Mouse (Mus musculus): Measurements from ENCODE around the gene Ndufa5.
A peak's percentile ranks its signal among the peaks of the same experiment; 100 is the strongest.

The Ndufa5 gene

DNA sequence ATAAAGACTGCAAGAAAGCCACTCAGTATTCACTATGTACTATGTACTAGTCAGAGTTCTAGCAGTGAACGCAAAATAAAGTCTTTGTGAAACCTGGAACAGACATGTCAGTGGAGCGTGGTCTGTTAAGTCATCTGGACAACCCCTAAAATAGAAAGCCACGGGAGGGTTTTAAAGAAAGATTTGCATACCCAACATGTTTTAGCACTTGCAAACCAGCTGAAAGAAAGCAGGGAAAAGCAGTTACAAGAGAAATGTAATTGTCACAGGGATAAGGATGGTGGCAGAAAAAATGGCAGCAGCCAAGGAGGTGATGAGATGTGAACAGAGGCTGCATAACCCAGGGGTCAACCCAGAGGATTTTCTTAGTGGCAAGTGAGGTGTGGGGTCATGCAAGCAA, 2.1 kb downstream of the Ndufa5 start:
- no peak for DNase-seq (ENCODE audit: low read depth, low spot score)

DNA sequence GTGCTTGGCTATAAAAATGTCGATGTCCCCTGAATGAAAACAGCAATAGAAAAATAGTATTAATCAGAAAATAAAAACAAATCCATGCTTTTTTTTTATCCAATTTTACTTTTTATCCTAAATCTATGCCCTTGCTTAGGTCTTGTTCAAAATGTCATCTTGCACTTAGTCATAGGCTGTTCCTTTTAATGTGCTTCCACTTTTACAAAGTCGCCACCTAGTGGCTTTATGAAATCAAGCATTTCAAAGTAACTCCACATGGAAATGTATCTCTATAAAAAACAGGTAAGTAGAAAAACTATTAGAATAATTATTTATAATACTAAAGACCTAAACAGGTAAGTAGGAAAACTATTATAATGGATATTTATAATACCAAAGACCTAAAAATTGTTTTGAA, 11.6 kb downstream of the Ndufa5 start:
- no peak for DNase-seq (ENCODE audit: low read depth, low spot score)

DNA sequence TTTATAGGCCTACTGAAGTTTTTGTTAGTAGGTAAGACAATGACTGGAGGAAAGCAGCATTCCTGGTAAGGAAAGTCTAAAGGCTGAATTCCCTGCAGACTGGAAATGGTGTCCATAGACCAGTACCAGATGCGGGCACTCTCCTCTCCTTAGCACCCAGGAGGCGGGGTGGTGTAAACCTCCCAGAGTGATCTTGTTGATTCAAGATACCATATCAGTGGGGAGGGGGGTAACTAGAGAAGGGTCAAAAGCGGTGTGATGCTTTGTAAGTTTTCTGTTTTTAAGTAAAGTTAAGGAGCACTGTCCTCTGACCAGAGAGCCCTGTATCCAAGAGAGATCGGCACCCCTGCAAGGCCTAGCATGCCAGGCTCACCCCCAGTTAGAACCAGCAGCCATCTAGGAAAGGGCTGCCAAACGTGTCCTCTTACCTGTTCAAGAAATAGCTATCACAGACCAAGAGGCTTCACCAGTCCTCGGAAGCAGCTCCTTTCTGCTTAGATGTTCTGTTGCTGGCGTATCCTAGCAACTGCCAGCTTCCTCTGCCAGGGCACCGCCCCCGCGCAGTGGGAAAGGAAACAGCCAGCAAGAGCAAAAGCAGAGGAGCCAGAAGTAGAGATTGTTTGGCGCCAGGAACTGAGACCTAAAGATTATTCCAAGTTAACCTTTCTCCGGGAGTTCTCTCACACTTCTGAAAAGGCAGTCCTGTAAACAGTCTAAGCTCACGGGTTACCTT, 13.1 kb downstream of the Ndufa5 start, which contains the start of gene Iqub:
Gene Iqub, minus strand, starts transcription at position 516 of the 733 bp plus-strand sequence.
- DNase-seq (ENCODE audit: low read depth, low spot score), result peak; percentile 60

DNA sequence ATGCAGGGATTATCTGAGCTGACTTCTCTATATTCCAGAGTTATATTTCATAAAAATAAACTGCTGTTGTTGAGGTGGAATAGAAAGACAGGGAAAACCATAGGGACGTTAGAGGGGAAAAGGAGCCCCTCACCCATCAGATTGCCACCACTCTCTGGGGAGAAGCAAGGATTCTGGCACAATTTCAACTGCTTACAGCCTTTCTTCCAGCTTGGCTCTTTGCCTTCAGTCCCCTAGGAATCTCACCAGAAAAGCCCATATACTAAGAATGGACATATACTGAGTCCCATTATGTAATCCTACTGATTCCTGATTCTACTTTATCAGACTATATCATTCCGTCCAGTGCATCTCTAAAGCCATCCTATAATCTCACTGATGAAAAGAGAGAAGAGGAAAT, 23.7 kb downstream of the Ndufa5 start:
- no peak for DNase-seq (ENCODE audit: low read depth, low spot score)

DNA sequence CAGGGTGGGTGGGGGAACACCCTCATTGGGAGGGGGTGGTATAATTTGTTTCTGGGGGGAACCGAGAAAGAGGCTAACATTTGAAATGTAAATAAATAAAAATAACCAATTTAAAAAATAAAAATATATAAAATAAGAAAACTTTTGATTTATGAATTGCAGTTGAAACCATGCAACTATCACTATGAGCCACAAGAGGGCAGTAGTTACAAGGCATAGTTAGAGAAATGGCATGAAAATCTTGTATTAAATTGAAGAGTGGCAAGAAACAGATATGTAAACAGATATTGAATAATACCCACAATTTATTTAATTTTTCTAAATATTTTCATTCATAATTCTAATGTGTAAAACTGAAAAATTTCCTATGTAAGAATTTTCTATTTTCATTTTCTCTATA, 37.5 kb downstream of the Ndufa5 start:
- DNase-seq (ENCODE audit: low read depth, low spot score), result no peak

DNA sequence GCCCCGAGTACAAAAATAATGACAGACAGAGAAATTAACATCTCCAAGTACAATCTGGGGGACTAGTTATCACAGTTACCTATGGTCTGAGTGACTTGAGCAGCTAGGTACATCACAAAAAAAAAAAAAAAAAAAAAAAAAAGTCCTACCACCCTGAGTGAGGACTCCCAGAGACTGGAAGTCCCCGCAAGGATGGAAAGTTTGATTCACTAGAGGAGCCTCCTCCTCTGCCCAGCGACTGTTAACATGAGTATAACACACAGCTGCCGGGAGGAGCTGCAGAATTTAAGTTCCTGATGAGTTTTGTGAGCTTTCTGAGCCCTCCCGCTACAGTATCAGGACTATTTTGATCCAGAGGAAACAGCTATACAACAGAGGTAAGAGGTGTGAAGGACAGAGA, 41.3 kb downstream of the Ndufa5 start:
- DNase-seq (ENCODE audit: low read depth, low spot score), result no peak

DNA sequence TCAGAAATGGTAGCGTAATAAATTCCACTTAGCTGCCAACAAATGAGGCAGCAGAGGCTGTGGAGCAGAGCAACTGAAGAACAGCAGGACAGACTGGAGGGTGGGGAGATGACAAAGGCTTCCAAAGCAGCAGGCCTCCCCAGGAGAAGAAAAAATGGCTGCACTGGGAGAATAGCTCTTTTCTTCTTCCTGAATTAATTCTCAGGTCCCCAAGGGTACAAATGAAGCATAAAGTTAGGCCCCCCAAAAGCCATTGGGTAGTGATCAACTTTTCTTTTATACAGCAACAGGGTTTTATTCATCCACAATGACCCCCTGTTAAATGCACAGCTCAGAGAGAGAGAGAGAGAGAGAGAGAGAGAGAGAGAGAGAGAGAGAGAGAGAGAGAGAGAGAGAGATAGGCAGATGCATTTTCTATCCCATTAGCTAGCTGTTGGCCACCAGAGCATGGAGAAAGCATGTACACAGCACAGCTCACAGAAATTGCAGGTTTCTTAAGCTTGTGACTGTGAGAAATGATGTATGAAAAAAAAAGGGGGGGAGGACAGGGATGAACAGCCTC, 57.2 kb downstream of the Ndufa5 start:
- no peak for DNase-seq (ENCODE audit: low read depth, low spot score)

DNA sequence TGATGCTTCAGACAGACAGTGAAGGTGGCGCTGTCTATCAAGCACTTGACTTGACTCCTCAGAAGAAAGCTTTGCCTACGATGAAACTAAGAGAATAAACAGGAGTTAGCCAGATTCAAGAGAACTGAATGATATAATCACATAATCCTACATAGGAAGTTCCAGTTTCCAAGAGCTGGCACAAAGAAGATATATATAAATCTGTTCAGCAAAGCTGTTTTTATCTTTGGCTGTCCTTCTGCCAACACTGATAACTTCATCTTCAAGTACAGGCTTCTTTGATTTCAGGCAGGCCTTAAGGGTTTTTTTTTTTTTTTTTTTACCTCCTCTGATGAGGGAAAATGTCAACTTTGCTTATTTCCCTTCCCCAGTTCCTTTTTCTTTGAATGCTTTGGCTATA, 57.7 kb downstream of the Ndufa5 start:
- DNase-seq (ENCODE audit: low read depth, low spot score), result peak; percentile 40

All from brain, embryonic 18.5 days (tissue).